Mouse (Mus musculus) cerebellum, adult 2 months (tissue): Measurements from ENCODE around the gene Lamtor4.

Experiments used
- CTCF ChIP-seq: fragments of 200-500 bp; IDR thresholded peaks from 2 replicates; pipeline ENCODE4 v1.5.1; 2011; ENCODE audit warnings: low read depth, mild to moderate bottlenecking, control low read depth, low read length, moderate library complexity, borderline replicate concordance; ENCODE audit not compliant: insufficient read depth
- POLR2A ChIP-seq: fragments of 200-500 bp; IDR thresholded peaks from 2 replicates; pipeline ENCODE4 v1.6.1; 2011; ENCODE audit warnings: low read length, control low read depth, borderline replicate concordance; ENCODE audit not compliant: insufficient read depth

GRCm38 (mm10) chr5:138225700-138226099 is 29.6 kb upstream of the Lamtor4 start, which contains the start of gene Nxpe5:
- no peak for TF ChIP-seq CTCF
- no peak for TF ChIP-seq POLR2A
